Mouse (Mus musculus): ENCODE data around the gene Rgs12. TPM values are rescaled to one million over a fixed set of nuclear protein-coding genes. Genes with fewer than 3 reads are reported as not detected.
A peak's percentile ranks its signal among the peaks of the same experiment; 100 is the strongest.

Rgs12 gene
- polyA plus RNA-seq, 1 experiment from 2014 or later: 13.9 TPM

- Histone ChIP-seq H3K27me3 (replicated peaks; ENCODE audit: control insufficient read depth, insufficient read depth, low read length) (no peaks in the 10 kb centered on the region), H3K4me1 (ENCODE audit: control insufficient read depth, insufficient read depth, low read length) (no peaks in the 10 kb centered on the region), H3K4me2 (ENCODE audit: low read depth, low read length) (no peak overlapping the region), H3K9ac (ENCODE audit: low read depth, low read length) (no peak overlapping the region), H3K9me3 (ENCODE audit: control insufficient read depth, low read length) (no peaks in the 10 kb centered on the region), H3K27ac (ENCODE audit: low read length) (no peak overlapping the region), H3K4me3 (ENCODE audit: low read length) (no peak overlapping the region), H3K36me3 (ENCODE audit: control insufficient read depth, insufficient read depth, low read length) (0 out of 2 replicates have a peak, but pooled peaks cover 4% of the 10 kb centered on the region)
- no peak for ATAC-seq
- 100% methylated on average over 1 of the region's 1 CpGs for WGBS
These were observed 39.4 kb upstream of the Rgs12 start for GRCm38 (mm10) chr5:34909634-34910503.

GRCm38 (mm10) chr5:34910504-34910815, 38.8 kb upstream of the Rgs12 start:
- H3K4me3 ChIP-seq (ENCODE audit: low read length): no peak overlapping the region
- H3K9me3 ChIP-seq (ENCODE audit: control insufficient read depth, low read length): no peaks in the 10 kb centered on the region
- WGBS: 84% methylated on average over 4 of the region's 4 CpGs
- no peak overlapping the region for H3K27ac ChIP-seq (ENCODE audit: low read length)
- H3K9ac ChIP-seq (ENCODE audit: low read depth, low read length): no peak overlapping the region
- no peak overlapping the region for H3K4me2 ChIP-seq (ENCODE audit: low read depth, low read length)
- H3K27me3 ChIP-seq (replicated peaks; ENCODE audit: control insufficient read depth, insufficient read depth, low read length): no peaks in the 10 kb centered on the region
- no peak for ATAC-seq
- H3K4me1 ChIP-seq (ENCODE audit: control insufficient read depth, insufficient read depth, low read length): no peaks in the 10 kb centered on the region
- 0 out of 2 replicates have a peak, but pooled peaks cover 4% of the 10 kb centered on the region for H3K36me3 ChIP-seq (ENCODE audit: control insufficient read depth, insufficient read depth, low read length)

- no peak overlapping the region for H3K4me2 ChIP-seq (ENCODE audit: low read depth, low read length)
- peak; percentile 78; the same call in 1 of the 2 replicates for ATAC-seq
- WGBS: 13% methylated on average over 1 of the region's 1 CpGs
- no peak overlapping the region for H3K9ac ChIP-seq (ENCODE audit: low read depth, low read length)
- H3K36me3 ChIP-seq (ENCODE audit: control insufficient read depth, insufficient read depth, low read length): no peaks in the 10 kb centered on the region
- H3K27ac ChIP-seq (ENCODE audit: low read length): no peak overlapping the region
- no peak overlapping the region for H3K4me3 ChIP-seq (ENCODE audit: low read length)
- H3K27me3 ChIP-seq (replicated peaks; ENCODE audit: control insufficient read depth, insufficient read depth, low read length): no peaks in the 10 kb centered on the region
- H3K4me1 ChIP-seq (ENCODE audit: control insufficient read depth, insufficient read depth, low read length): no peaks in the 10 kb centered on the region
- H3K9me3 ChIP-seq (ENCODE audit: control insufficient read depth, low read length): no peaks in the 10 kb centered on the region
These were observed 33.4 kb upstream of the Rgs12 start for GRCm38 (mm10) chr5:34915801-34916200.

GRCm38 (mm10) chr5:34917234-34917655, 32.0 kb upstream of the Rgs12 start:
- Histone ChIP-seq H3K27ac (ENCODE audit: low read length) (no peak overlapping the region), H3K4me3 (ENCODE audit: low read length) (no peak overlapping the region), H3K9me3 (ENCODE audit: control insufficient read depth, low read length) (no peaks in the 10 kb centered on the region), H3K36me3 (ENCODE audit: control insufficient read depth, insufficient read depth, low read length) (no peaks in the 10 kb centered on the region), H3K4me1 (ENCODE audit: control insufficient read depth, insufficient read depth, low read length) (no peaks in the 10 kb centered on the region), H3K27me3 (replicated peaks; ENCODE audit: control insufficient read depth, insufficient read depth, low read length) (no peaks in the 10 kb centered on the region), H3K4me2 (ENCODE audit: low read depth, low read length) (no peak overlapping the region), H3K9ac (ENCODE audit: low read depth, low read length) (no peak overlapping the region)
- WGBS: 60% methylated on average over 10 of the region's 10 CpGs
- ATAC-seq: no peak

- Histone ChIP-seq H3K9me3 (ENCODE audit: control insufficient read depth, low read length) (no peaks in the 10 kb centered on the region), H3K4me1 (ENCODE audit: control insufficient read depth, insufficient read depth, low read length) (no peaks in the 10 kb centered on the region), H3K4me2 (ENCODE audit: low read depth, low read length) (no peak overlapping the region), H3K9ac (ENCODE audit: low read depth, low read length) (no peak overlapping the region), H3K27me3 (replicated peaks; ENCODE audit: control insufficient read depth, insufficient read depth, low read length) (no peaks in the 10 kb centered on the region), H3K4me3 (ENCODE audit: low read length) (no peak overlapping the region), H3K27ac (ENCODE audit: low read length) (no peak overlapping the region), H3K36me3 (ENCODE audit: control insufficient read depth, insufficient read depth, low read length) (no peaks in the 10 kb centered on the region)
- ATAC-seq: no peak
- WGBS: 79% methylated on average over 3 of the region's 3 CpGs
These were observed 30.5 kb upstream of the Rgs12 start for GRCm38 (mm10) chr5:34918785-34919184.

- no peaks in the 10 kb centered on the region for H3K4me1 ChIP-seq (ENCODE audit: control insufficient read depth, insufficient read depth, low read length)
- no peaks in the 10 kb centered on the region for H3K9me3 ChIP-seq (ENCODE audit: control insufficient read depth, low read length)
- no peak for ATAC-seq
- no peak overlapping the region for H3K27ac ChIP-seq (ENCODE audit: low read length)
- no peaks in the 10 kb centered on the region for H3K27me3 ChIP-seq (replicated peaks; ENCODE audit: control insufficient read depth, insufficient read depth, low read length)
- no peak overlapping the region for H3K4me3 ChIP-seq (ENCODE audit: low read length)
- no peaks in the 10 kb centered on the region for H3K36me3 ChIP-seq (ENCODE audit: control insufficient read depth, insufficient read depth, low read length)
- no peak overlapping the region for H3K4me2 ChIP-seq (ENCODE audit: low read depth, low read length)
- WGBS: 58% methylated on average over 6 of the region's 6 CpGs
- H3K9ac ChIP-seq (ENCODE audit: low read depth, low read length): no peak overlapping the region
These were observed 26.7 kb upstream of the Rgs12 start for GRCm38 (mm10) chr5:34922531-34922930.

GRCm38 (mm10) chr5:34923920-34924319, 25.3 kb upstream of the Rgs12 start:
- H3K9ac ChIP-seq (ENCODE audit: low read depth, low read length): no peak overlapping the region
- H3K4me1 ChIP-seq (ENCODE audit: control insufficient read depth, insufficient read depth, low read length): no peaks in the 10 kb centered on the region
- H3K27ac ChIP-seq (ENCODE audit: low read length): no peak overlapping the region
- no peak overlapping the region for H3K4me2 ChIP-seq (ENCODE audit: low read depth, low read length)
- H3K9me3 ChIP-seq (ENCODE audit: control insufficient read depth, low read length): no peaks in the 10 kb centered on the region
- H3K27me3 ChIP-seq (replicated peaks; ENCODE audit: control insufficient read depth, insufficient read depth, low read length): no peaks in the 10 kb centered on the region
- H3K4me3 ChIP-seq (ENCODE audit: low read length): no peak overlapping the region
- no peak for ATAC-seq
- H3K36me3 ChIP-seq (ENCODE audit: control insufficient read depth, insufficient read depth, low read length): no peaks in the 10 kb centered on the region
- 90% methylated on average over 4 of the region's 4 CpGs for WGBS

- ATAC-seq: no peak
- no peak overlapping the region for H3K27ac ChIP-seq (ENCODE audit: low read length)
These were observed 24.7 kb upstream of the Rgs12 start for GRCm38 (mm10) chr5:34924519-34924918.

GRCm38 (mm10) chr5:34927648-34928047, 21.6 kb upstream of the Rgs12 start:
- no peak overlapping the region for H3K27ac ChIP-seq (ENCODE audit: low read length)
- ATAC-seq: no peak
- H3K9me3 ChIP-seq (ENCODE audit: control insufficient read depth, low read length): no peaks in the 10 kb centered on the region
- H3K4me3 ChIP-seq (ENCODE audit: low read length): no peak overlapping the region
- H3K4me2 ChIP-seq (ENCODE audit: low read depth, low read length): no peak overlapping the region
- H3K9ac ChIP-seq (ENCODE audit: low read depth, low read length): no peak overlapping the region
- no peaks in the 10 kb centered on the region for H3K27me3 ChIP-seq (replicated peaks; ENCODE audit: control insufficient read depth, insufficient read depth, low read length)
- H3K4me1 ChIP-seq (ENCODE audit: control insufficient read depth, insufficient read depth, low read length): peaks cover 2% of the 10 kb centered on the region; the same call in 1 of the 2 replicates
- no peaks in the 10 kb centered on the region for H3K36me3 ChIP-seq (ENCODE audit: control insufficient read depth, insufficient read depth, low read length)
- WGBS: 88% methylated on average over 4 of the region's 4 CpGs

More at GRCm38 (mm10) chr5:34924519-34924918, 24.7 kb upstream of the Rgs12 start:
- H3K27me3 ChIP-seq (replicated peaks; ENCODE audit: control insufficient read depth, insufficient read depth, low read length): no peaks in the 10 kb centered on the region
- 73% methylated on average over 7 of the region's 7 CpGs for WGBS
- no peak overlapping the region for H3K4me2 ChIP-seq (ENCODE audit: low read depth, low read length)
- no peaks in the 10 kb centered on the region for H3K36me3 ChIP-seq (ENCODE audit: control insufficient read depth, insufficient read depth, low read length)
- H3K9ac ChIP-seq (ENCODE audit: low read depth, low read length): no peak overlapping the region
- H3K4me3 ChIP-seq (ENCODE audit: low read length): no peak overlapping the region
- H3K4me1 ChIP-seq (ENCODE audit: control insufficient read depth, insufficient read depth, low read length): no peaks in the 10 kb centered on the region
- no peaks in the 10 kb centered on the region for H3K9me3 ChIP-seq (ENCODE audit: control insufficient read depth, low read length)
